Mouse (Mus musculus) bone marrow macrophage, adult 2 months (primary cell): ENCODE results near the gene Agpat2.

Experiments used
- CTCF ChIP-seq: IDR thresholded peaks from 2 replicates; pipeline ENCODE4 v1.5.1; 2012; ENCODE audit warnings: low read depth, mild to moderate bottlenecking, low read length, moderate library complexity
- POLR2A ChIP-seq: IDR thresholded peaks from 2 replicates; pipeline ENCODE4 v1.6.1; 2012; ENCODE audit warnings: mild to moderate bottlenecking, low read depth, low read length, borderline replicate concordance

DNA sequence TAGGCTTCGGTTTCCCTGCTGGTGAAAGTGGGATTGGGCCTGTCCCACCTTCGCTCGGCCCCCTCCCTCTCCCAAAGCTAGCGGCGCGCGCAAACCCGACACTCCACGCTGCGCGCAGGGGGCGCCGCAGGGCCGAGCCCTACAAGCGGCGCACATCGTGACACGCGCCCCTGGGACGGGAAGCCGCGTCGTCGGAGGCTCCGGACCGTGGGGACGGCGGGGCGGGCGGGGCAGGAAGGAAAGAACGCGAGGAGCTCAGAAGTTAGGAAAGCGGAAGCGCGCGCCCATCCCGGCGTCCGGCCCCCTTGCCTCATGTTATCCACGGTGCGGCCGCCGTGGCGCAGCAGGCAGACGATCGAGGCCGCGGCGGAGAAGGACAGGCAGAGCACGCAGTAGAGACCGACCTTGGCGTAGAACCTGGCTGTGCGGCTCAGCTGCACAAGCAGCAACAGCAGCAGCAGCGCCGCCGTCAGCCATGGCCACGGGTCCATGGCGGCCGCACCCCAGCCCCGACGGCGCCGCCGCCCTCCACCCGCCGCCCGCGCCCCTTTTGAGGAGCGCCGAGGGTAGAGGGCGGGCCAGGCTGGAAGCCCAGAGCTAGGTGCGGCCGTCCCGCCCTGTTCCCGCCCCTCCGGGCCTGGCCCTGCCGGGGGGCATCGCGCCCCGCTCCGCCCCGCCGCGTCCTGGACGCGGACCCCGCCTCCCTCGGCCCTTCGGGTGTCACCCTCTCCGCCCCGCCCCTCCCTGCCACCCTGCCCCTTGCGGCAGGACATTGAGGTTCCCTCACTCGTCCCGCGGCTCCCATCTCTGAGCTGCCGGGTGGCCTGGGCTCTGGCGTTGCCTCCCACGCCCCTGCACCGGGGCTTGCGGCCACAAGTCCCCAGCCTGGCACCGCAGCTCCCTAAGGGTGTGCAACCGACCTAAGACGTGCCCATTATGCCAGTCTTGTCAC lies at the start of gene Agpat2:
- no peak for TF ChIP-seq CTCF
- TF ChIP-seq POLR2A, result no peak
